Mouse (Mus musculus): ENCODE measurements around the gene Kcnf1. TPM values are rescaled to one million over a fixed set of nuclear protein-coding genes. Genes with fewer than 3 reads are reported as not detected.

Gene Kcnf1
- polyA plus RNA-seq, 1 experiment from 2014 or later = 0.35 TPM

Other genes starting within 250 kb of the Kcnf1 start
- gene Pqlc3, start 176.5 kb downstream of the Kcnf1 start, polyA plus RNA-seq (2015; fragmentation: Nextera tagmentation; extraction: Ambion mirVana) = 5.5 and 5.7 TPM in 2 replicates
- 0.14 and 0.16 TPM in 2 replicates for gene 2410004P03Rik, start 165.2 kb downstream of the Kcnf1 start, polyA plus RNA-seq (2015; fragmentation: Nextera tagmentation; extraction: Ambion mirVana)
- gene Pdia6, start 89.7 kb upstream of the Kcnf1 start, polyA plus RNA-seq (2015; fragmentation: Nextera tagmentation; extraction: Ambion mirVana) = 235 and 283 TPM in 2 replicates
- gene Atp6v1c2, start 152.5 kb upstream of the Kcnf1 start, polyA plus RNA-seq (2015; fragmentation: Nextera tagmentation; extraction: Ambion mirVana) = not detected in 2 replicates
- gene Nol10, start 171.6 kb upstream of the Kcnf1 start, polyA plus RNA-seq (2015; fragmentation: Nextera tagmentation; extraction: Ambion mirVana) = 18.1 and 22.4 TPM in 2 replicates

All from liver, embryonic 13.5 days (tissue).